Mouse (Mus musculus) cerebellum, postnatal 36 days (tissue): Measurements from ENCODE around the gene Tspan2.

Experiments used
- DNase-seq, 2 experiments: peaks; one replicate each; pipeline ENCODE4 v3.0.0; 2021 to 2022; ENCODE audit warnings: mixed read lengths in 2 of 2

Gene Tspan2

GRCm38 (mm10) chr3:102734313-102735030 is at the start of gene Tspan2:
Gene Tspan2, plus strand, starts transcription at chr3:102734529.
- DNase-seq, result peak; percentile 51 to 67

GRCm38 (mm10) chr3:102686861-102687260 is 47.5 kb upstream of the Tspan2 start:
- DNase-seq, result no peak

- DNase-seq, result no peak
Measured at GRCm38 (mm10) chr3:102687852-102688251, 46.5 kb upstream of the Tspan2 start.

- DNase-seq, result peak; percentile 41 to 49
Measured at GRCm38 (mm10) chr3:102691802-102692484, 42.4 kb upstream of the Tspan2 start.

GRCm38 (mm10) chr3:102692758-102693325 is 41.5 kb upstream of the Tspan2 start:
- no peak for DNase-seq

- no peak for DNase-seq
Measured at GRCm38 (mm10) chr3:102698127-102698526, 36.2 kb upstream of the Tspan2 start.

GRCm38 (mm10) chr3:102701303-102701702 is 33.0 kb upstream of the Tspan2 start:
- DNase-seq, result no peak

- peak; percentile 24 to 32 for DNase-seq
Measured at GRCm38 (mm10) chr3:102701902-102702544, 32.3 kb upstream of the Tspan2 start.

- no peak for DNase-seq
Measured at GRCm38 (mm10) chr3:102704001-102704401, 30.3 kb upstream of the Tspan2 start.

- DNase-seq, result no peak
Measured at GRCm38 (mm10) chr3:102708599-102708998, 25.7 kb upstream of the Tspan2 start.

GRCm38 (mm10) chr3:102715066-102715584 is 19.2 kb upstream of the Tspan2 start:
- DNase-seq, result peak; percentile 77 to 85

GRCm38 (mm10) chr3:102715839-102716238 is 18.5 kb upstream of the Tspan2 start:
- no peak for DNase-seq

GRCm38 (mm10) chr3:102717586-102718285 is 16.6 kb upstream of the Tspan2 start:
- no peak for DNase-seq

GRCm38 (mm10) chr3:102723154-102723553 is 11.2 kb upstream of the Tspan2 start:
- DNase-seq, result no peak

GRCm38 (mm10) chr3:102723841-102724570 is 10.3 kb upstream of the Tspan2 start:
- no peak for DNase-seq

- no peak for DNase-seq
Measured at GRCm38 (mm10) chr3:102724798-102725459, 9.4 kb upstream of the Tspan2 start.

- no peak for DNase-seq
Measured at GRCm38 (mm10) chr3:102729416-102729815, 4.9 kb upstream of the Tspan2 start.

GRCm38 (mm10) chr3:102731112-102731511 is 3.2 kb upstream of the Tspan2 start:
- DNase-seq, result no peak

GRCm38 (mm10) chr3:102732619-102733018 is 1.7 kb upstream of the Tspan2 start:
- DNase-seq, result no peak

GRCm38 (mm10) chr3:102733050-102733449 is 1.3 kb upstream of the Tspan2 start:
- no peak for DNase-seq

- no peak for DNase-seq
Measured at GRCm38 (mm10) chr3:102733936-102734312, 405 bp upstream of the Tspan2 start.
